Comparison of ENCODE assay signal across 8 mouse cellular contexts in the genomic region with DNA sequence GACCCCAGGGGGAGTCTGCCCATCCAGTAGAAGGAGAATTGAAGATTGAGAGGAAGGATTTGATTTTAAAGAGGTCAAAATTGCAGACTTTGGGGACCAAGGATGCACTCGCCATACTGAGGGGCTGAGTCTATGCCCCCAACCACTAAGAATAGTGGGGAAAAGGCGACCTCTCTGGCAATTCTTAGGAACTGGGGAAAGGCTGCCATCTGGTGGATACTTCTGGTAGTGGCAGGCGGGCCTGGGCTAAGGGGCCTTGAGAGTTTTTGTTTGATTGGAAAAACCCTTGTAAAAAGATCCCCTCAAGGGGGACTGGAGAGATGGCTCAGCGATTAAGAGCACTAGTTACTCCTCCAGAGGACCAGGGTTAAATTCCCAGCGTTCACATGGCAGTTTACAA. TPM values are rescaled to one million over a fixed set of nuclear protein-coding genes. Genes with fewer than 3 reads are reported as not detected.
DNase-seq lines count a peak whose midpoint lies in the region; ATAC-seq and TF ChIP-seq lines count a peak whose summit lies in the region.

No protein-coding gene starts in this region.

- H3K4me1 ChIP-seq in E14TG2a.4 (replicated peaks; ENCODE audit: low read depth, low read length) = peaks cover 73% of the 10 kb centered on the region
- peaks cover 50% of the 10 kb centered on the region for H3K4me1 ChIP-seq in embryonic facial prominence, embryonic 13.5 days
- peaks cover 29% of the 10 kb centered on the region for H3K4me1 ChIP-seq in heart, embryonic 16.5 days (ENCODE audit: control insufficient read depth, insufficient read depth, low read length)

- peak; percentile 72 for DNase-seq in adrenal gland, postnatal 25 days
- peak; percentile 86 to 87 for DNase-seq in kidney, postnatal 4 days
- peak; percentile 80 for DNase-seq in lung, postnatal 36 days
- DNase-seq in right cerebral cortex, postnatal 4 days = peak; percentile 81

- WGBS in embryonic facial prominence, embryonic 13.5 days = 6% methylated on average over 5 of the region's 5 CpGs
- 3% methylated on average over 5 of the region's 5 CpGs for WGBS in heart, embryonic 16.5 days

- H3K27ac ChIP-seq in embryonic facial prominence, embryonic 13.5 days = no peak overlapping the region
- H3K27ac ChIP-seq in heart, embryonic 16.5 days (ENCODE audit: low read length) = no peak overlapping the region

- peaks cover 62% of the 10 kb centered on the region for H3K27me3 ChIP-seq in E14TG2a.4 (ENCODE audit: insufficient read depth, low read length)
- peaks cover 88% of the 10 kb centered on the region for H3K27me3 ChIP-seq in embryonic facial prominence, embryonic 13.5 days
- peaks cover 64% of the 10 kb centered on the region for H3K27me3 ChIP-seq in heart, embryonic 16.5 days (ENCODE audit: control insufficient read depth, insufficient read depth, low read length)

- no peak for ATAC-seq in embryonic facial prominence, embryonic 13.5 days (ENCODE audit: insufficient number of reproducible peaks, insufficient read depth, low FRiP score, low TSS enrichment, low read depth)
- ATAC-seq in heart, embryonic 16.5 days (replicated peaks; ENCODE audit: extremely low read depth, insufficient read depth, low FRiP score) = no peak
- ATAC-seq in megakaryocyte-erythroid progenitor cell, adult 5-6 weeks (replicated peaks; ENCODE audit: low FRiP score, low TSS enrichment, poor library complexity, severe bottlenecking) = no peak

- 0 out of 2 replicates have a peak, but pooled peaks cover 3% of the 10 kb centered on the region for H3K9me3 ChIP-seq in E14TG2a.4 (ENCODE audit: low read length)
- H3K9me3 ChIP-seq in embryonic facial prominence, embryonic 13.5 days = no peaks in the 10 kb centered on the region
- H3K9me3 ChIP-seq in heart, embryonic 16.5 days (replicated peaks; ENCODE audit: control insufficient read depth, low read length) = no peaks in the 10 kb centered on the region

- peak overlapping the region; percentile 69 for H3K4me3 ChIP-seq in E14TG2a.4 (replicated peaks; ENCODE audit: low read length)
- H3K4me3 ChIP-seq in embryonic facial prominence, embryonic 13.5 days = peak overlapping the region; percentile 38
- H3K4me3 ChIP-seq in heart, embryonic 16.5 days (ENCODE audit: low read length) = peak overlapping the region; percentile 38

- no peaks in the 10 kb centered on the region for H3K36me3 ChIP-seq in E14TG2a.4 (ENCODE audit: insufficient read depth, low read length)
- H3K36me3 ChIP-seq in embryonic facial prominence, embryonic 13.5 days = no peaks in the 10 kb centered on the region
- H3K36me3 ChIP-seq in heart, embryonic 16.5 days (ENCODE audit: control insufficient read depth, insufficient read depth) = no peaks in the 10 kb centered on the region

- H3K9ac ChIP-seq in embryonic facial prominence, embryonic 13.5 days = peak overlapping the region; percentile 62; the same call in 1 of the 2 replicates
- H3K9ac ChIP-seq in heart, embryonic 16.5 days (ENCODE audit: low read length) = no peak overlapping the region

- peak; percentile 99 for TF ChIP-seq CTCF in E14TG2a.4 (conservative IDR thresholded peaks at IDR 0.05; ENCODE audit: low read length)

- H3K4me2 ChIP-seq in embryonic facial prominence, embryonic 13.5 days = peak overlapping the region; percentile 94
- H3K4me2 ChIP-seq in heart, embryonic 16.5 days (ENCODE audit: low read depth, low read length) = peak overlapping the region; percentile 80

RNA-seq across cellular contexts. Expression of a gene that starts 6.2 kb away (rescaled TPM):
- 3.9 and 5.6 TPM in 2 replicates for total RNA-seq in adrenal gland, postnatal 25 days (2021)
- 17.7 and 29.4 TPM in 2 replicates for polyA plus RNA-seq in embryonic facial prominence, embryonic 13.5 days (2015; fragmentation: Nextera tagmentation; extraction: Ambion mirVana)
- polyA plus RNA-seq in heart, embryonic 16.5 days (2015; fragmentation: Nextera tagmentation; extraction: Ambion mirVana) = 12.9 and 13.0 TPM in 2 replicates
- 1.2 TPM in 1 of 2 replicates, not detected in the other for total RNA-seq in megakaryocyte-erythroid progenitor cell, adult 5-6 weeks (2014; fragmentation: Nextera tagmentation)
- 0.80 and 1.7 TPM in 2 replicates for total RNA-seq in megakaryocyte-erythroid progenitor cell, adult 5-6 weeks (2017)

RNA-seq across cellular contexts. Expression of a gene that starts 34.0 kb away (rescaled TPM):
- 49.3 and 65.0 TPM in 2 replicates for total RNA-seq in adrenal gland, postnatal 25 days (2021)
- 32.3 and 32.5 TPM in 2 replicates for polyA plus RNA-seq in embryonic facial prominence, embryonic 13.5 days (2015; fragmentation: Nextera tagmentation; extraction: Ambion mirVana)
- polyA plus RNA-seq in heart, embryonic 16.5 days (2015; fragmentation: Nextera tagmentation; extraction: Ambion mirVana) = 16.2 and 19.0 TPM in 2 replicates
- 10.6 and 23.4 TPM in 2 replicates for total RNA-seq in megakaryocyte-erythroid progenitor cell, adult 5-6 weeks (2014; fragmentation: Nextera tagmentation)
- 5.8 and 6.4 TPM in 2 replicates for total RNA-seq in megakaryocyte-erythroid progenitor cell, adult 5-6 weeks (2017)

RNA-seq across cellular contexts. Expression of a gene that starts 35.8 kb away (rescaled TPM):
- total RNA-seq in adrenal gland, postnatal 25 days (2021) = 0.52 TPM in 1 of 2 replicates, not detected in the other
- 0.47 and 0.51 TPM in 2 replicates for polyA plus RNA-seq in embryonic facial prominence, embryonic 13.5 days (2015; fragmentation: Nextera tagmentation; extraction: Ambion mirVana)
- 0.14 and 0.25 TPM in 2 replicates for polyA plus RNA-seq in heart, embryonic 16.5 days (2015; fragmentation: Nextera tagmentation; extraction: Ambion mirVana)
- not detected in 2 replicates for total RNA-seq in megakaryocyte-erythroid progenitor cell, adult 5-6 weeks (2014; fragmentation: Nextera tagmentation)
- not detected in 2 replicates for total RNA-seq in megakaryocyte-erythroid progenitor cell, adult 5-6 weeks (2017)
